13 mouse cellular contexts compared by ENCODE assay signal in the genomic region with DNA sequence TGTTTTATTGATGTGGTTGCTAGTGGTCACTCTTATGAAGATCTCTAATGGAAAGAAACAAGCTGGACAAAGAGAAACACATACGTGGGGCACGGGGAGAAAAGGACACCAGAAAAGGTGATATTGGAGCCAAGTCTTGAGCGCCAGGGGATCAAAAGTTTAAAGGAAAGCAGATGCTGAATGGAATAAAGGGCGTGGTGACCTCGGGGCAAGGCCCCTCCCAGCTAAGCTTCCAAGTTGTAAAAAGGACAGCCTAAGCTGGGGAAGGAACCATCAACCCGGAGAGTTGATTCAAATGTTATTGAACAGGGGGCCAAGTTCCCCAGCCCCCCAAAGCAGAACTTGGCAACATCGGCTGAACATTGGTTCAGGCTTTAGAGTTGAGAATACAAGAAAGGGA.
"Had no signal": no experiment of that assay in that cellular context is flagged by ENCODE, and none has a peak within 500 bp of the region (broad histone marks: within the 10 kb centered on the region; RNA-seq: fewer than 3 reads in every experiment).

No protein-coding gene starts in this region.

- H3K4me3 ChIP-seq: kidney, embryonic 15.5 days; left cerebral cortex, adult 2 months; liver, embryonic 13.5 days had no signal

- H3K36me3 ChIP-seq: liver, embryonic 13.5 days had no signal

- H3K9ac ChIP-seq: kidney, embryonic 15.5 days; liver, embryonic 13.5 days had no signal

- H3K27me3 ChIP-seq: kidney, embryonic 15.5 days; liver, embryonic 13.5 days had no signal

- DNase-seq: kidney, postnatal 10 days; kidney, postnatal 36 days; layer of hippocampus, postnatal 36 days; liver, embryonic 13.5 days; lung, adult 2 months; lung, postnatal 14 days; lung, postnatal 4 days; midbrain, embryonic 14.5 days; thymus, adult 18-20 months; thymus, postnatal 4 days had no signal

- H3K9me3 ChIP-seq: kidney, embryonic 15.5 days; liver, embryonic 13.5 days had no signal

- H3K4me2 ChIP-seq: kidney, embryonic 15.5 days; liver, embryonic 13.5 days; midbrain, embryonic 11.5 days had no signal

- H3K4me1 ChIP-seq: kidney, embryonic 15.5 days; liver, embryonic 13.5 days had no signal

- H3K27ac ChIP-seq: kidney, embryonic 15.5 days; left cerebral cortex, adult 2 months; liver, embryonic 13.5 days had no signal
